Comparison of ENCODE assay signal across 9 mouse cellular contexts in the genomic region with DNA sequence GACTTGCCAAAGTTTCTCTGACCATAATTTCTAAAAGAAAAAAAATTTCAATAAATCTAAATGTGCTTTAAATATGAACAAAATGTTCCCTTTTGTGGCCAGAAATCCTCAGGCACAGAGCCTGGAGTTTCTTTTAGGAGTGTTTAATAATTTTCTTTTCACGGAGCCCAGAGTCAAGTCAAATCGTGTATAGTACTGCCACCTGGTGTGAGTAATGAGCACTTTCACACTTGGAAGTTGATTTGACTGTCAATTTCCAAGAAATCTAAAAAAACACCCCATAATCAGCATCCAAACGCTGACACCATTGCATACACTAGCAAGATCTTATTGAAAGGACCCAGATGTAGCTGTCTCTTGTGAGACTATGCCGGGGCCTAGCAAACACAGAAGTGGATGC. TPM values are rescaled to one million over a fixed set of nuclear protein-coding genes. Genes with fewer than 3 reads are reported as not detected.
DNase-seq lines count a peak whose midpoint lies in the region; ATAC-seq and TF ChIP-seq lines count a peak whose summit lies in the region.
"Not testable (repeated sequence)": the region's sequence is repeated elsewhere in the genome, so short reads cannot be mapped to it uniquely, and the experiment has no call there.
"Had no signal": no experiment of that assay in that cellular context is flagged by ENCODE, and none has a peak within 500 bp of the region (broad histone marks: within the 10 kb centered on the region; RNA-seq: fewer than 3 reads in every experiment).

No protein-coding gene starts in this region.

- not testable (repeated sequence) for H3K4me3 ChIP-seq in embryonic facial prominence, embryonic 15.5 days (replicated peaks); heart, postnatal 0 days (ENCODE audit: low read depth, low read length); lung, adult 2 months (replicated peaks; ENCODE audit: extremely low read depth, low read depth, low read length); midbrain, embryonic 14.5 days (replicated peaks; ENCODE audit: low read depth, low read length); thymus, adult 2 months (ENCODE audit: control insufficient read depth, insufficient read depth, low read length)

- H3K27ac ChIP-seq in embryonic facial prominence, embryonic 15.5 days (replicated peaks), result peak overlapping the region; percentile 72; the same call in 1 of the 2 replicates
- not testable (repeated sequence) for H3K27ac ChIP-seq in heart, postnatal 0 days (ENCODE audit: low read depth); midbrain, embryonic 14.5 days (replicated peaks; ENCODE audit: low read depth, low read length); thymus, adult 2 months (ENCODE audit: control insufficient read depth, insufficient read depth, low read length)

- TF ChIP-seq POLR2A in lung, adult 2 months (IDR thresholded peaks at IDR 0.05; ENCODE audit: borderline replicate concordance, extremely low read depth, low read depth, low read length); thymus, adult 2 months (IDR thresholded peaks at IDR 0.05; ENCODE audit: control insufficient read depth, extremely low read depth, insufficient read depth, low read length, poor library complexity): not testable (repeated sequence)

- ATAC-seq in CD4-positive, CD25-positive, alpha-beta regulatory T cell, adult 4 months, result peak; percentile 29
- ATAC-seq in embryonic facial prominence, embryonic 15.5 days (ENCODE audit: insufficient number of reproducible peaks, low FRiP score, low TSS enrichment, low read depth), result 0 out of 2 replicates have a peak, but pooled peaks have one; percentile 39
- peak; percentile 55; the same call in 1 of the 2 replicates for ATAC-seq in heart, postnatal 0 days (ENCODE audit: insufficient read depth, low read depth)
- not testable (repeated sequence) for ATAC-seq in midbrain, embryonic 14.5 days (ENCODE audit: low FRiP score, low TSS enrichment)

- H3K9me3 ChIP-seq in embryonic facial prominence, embryonic 15.5 days (replicated peaks); heart, postnatal 0 days (replicated peaks; ENCODE audit: control insufficient read depth, low read length); midbrain, embryonic 14.5 days (ENCODE audit: control insufficient read depth, low read length): not testable (repeated sequence)

- not testable (repeated sequence) for H3K9ac ChIP-seq in embryonic facial prominence, embryonic 15.5 days; heart, postnatal 0 days (replicated peaks; ENCODE audit: low read depth, low read length); midbrain, embryonic 14.5 days (replicated peaks; ENCODE audit: low read length)

- TF ChIP-seq CTCF in heart, postnatal 0 days (IDR thresholded peaks at IDR 0.05; ENCODE audit: low read depth), result peak; percentile 54
- TF ChIP-seq CTCF in lung, adult 2 months (IDR thresholded peaks at IDR 0.05; ENCODE audit: insufficient read depth, low read length), result peak; percentile 13; the same call in 1 of the 2 replicates
- not testable (repeated sequence) for TF ChIP-seq CTCF in thymus, adult 2 months (IDR thresholded peaks at IDR 0.05; ENCODE audit: borderline replicate concordance, control insufficient read depth, extremely low read depth, insufficient read depth, low read length, poor library complexity)

- TF ChIP-seq EP300 in heart, postnatal 0 days (IDR thresholded peaks at IDR 0.05; ENCODE audit: low read depth), result not testable (repeated sequence)

- H3K36me3 ChIP-seq in embryonic facial prominence, embryonic 15.5 days; heart, postnatal 0 days (replicated peaks; ENCODE audit: control insufficient read depth, insufficient read depth, low read length); midbrain, embryonic 14.5 days (ENCODE audit: control insufficient read depth, insufficient read depth, low read length); thymus, adult 2 months (ENCODE audit: control insufficient read depth, insufficient read depth, low read length): not testable (repeated sequence)

- not testable (repeated sequence) for H3K4me1 ChIP-seq in embryonic facial prominence, embryonic 15.5 days; heart, postnatal 0 days (ENCODE audit: control insufficient read depth, insufficient read depth); lung, adult 2 months (ENCODE audit: control insufficient read depth, insufficient read depth, low read length); midbrain, embryonic 14.5 days (ENCODE audit: control insufficient read depth, insufficient read depth, low read length)
- H3K4me1 ChIP-seq in thymus, adult 2 months (replicated peaks; ENCODE audit: control insufficient read depth, insufficient read depth, low read length), result peaks cover 20% of the 10 kb centered on the region

- peak; percentile 76 for DNase-seq in adipocyte (ENCODE audit: low spot score)
- peak; percentile 74 for DNase-seq in heart, postnatal 0 days (ENCODE audit: low spot score)
- peak; percentile 48 for DNase-seq in kidney, adult 9 months
- not testable (repeated sequence) for DNase-seq in lung, adult 2 months
- DNase-seq in midbrain, embryonic 14.5 days, result peak; percentile 67
- peak; percentile 16 for DNase-seq in thymus, adult 2 months

- H3K4me2 ChIP-seq in embryonic facial prominence, embryonic 15.5 days (replicated peaks); heart, postnatal 0 days (ENCODE audit: low read depth, low read length); midbrain, embryonic 14.5 days (ENCODE audit: low read length): not testable (repeated sequence)

- H3K27me3 ChIP-seq in embryonic facial prominence, embryonic 15.5 days; heart, postnatal 0 days (ENCODE audit: control insufficient read depth, insufficient read depth, low read length); midbrain, embryonic 14.5 days (ENCODE audit: control insufficient read depth, insufficient read depth, low read length); thymus, adult 2 months (ENCODE audit: control insufficient read depth, insufficient read depth, low read length): not testable (repeated sequence)

- WGBS in embryonic facial prominence, embryonic 15.5 days, result 34% methylated on average over 4 of the region's 4 CpGs
- 25% methylated on average over 4 of the region's 4 CpGs for WGBS in heart, postnatal 0 days
- WGBS in lung, adult 2 months, result 19% methylated on average over 4 of the region's 4 CpGs
- WGBS in midbrain, embryonic 14.5 days, result 51% methylated on average over 4 of the region's 4 CpGs
- 21% methylated on average over 4 of the region's 4 CpGs for WGBS in thymus, adult 2 months

RNA-seq across cellular contexts. Expression of a gene that starts 27.2 kb away (rescaled TPM):
- polyA plus RNA-seq in CD4-positive, CD25-positive, alpha-beta regulatory T cell, adult 4 months (2017; shearing (Covaris generic)), result 1,000 to 10,000 TPM; 2,618 to 2,837 TPM
- 140 and 145 TPM in 2 replicates for polyA plus RNA-seq in embryonic facial prominence, embryonic 15.5 days (2015; fragmentation: Nextera tagmentation; extraction: Ambion mirVana)
- total RNA-seq in heart, postnatal 0 days (2014; rRNA removed; ENCODE audit: low replicate concordance), result 42.2 and 45.9 TPM in 2 replicates
- 56.7 and 58.8 TPM in 2 replicates for polyA plus RNA-seq in heart, postnatal 0 days (2015; fragmentation: Nextera tagmentation; extraction: Ambion mirVana)
- 55.5 and 82.9 TPM in 2 replicates for polyA plus RNA-seq in lung, adult 2 months (2012; rRNA removed)
- polyA plus RNA-seq in midbrain, embryonic 14.5 days (2014; fragmentation: Nextera tagmentation; extraction: Ambion mirVana), result 7.0 and 16.6 TPM in 2 replicates
- polyA plus RNA-seq in thymus, adult 2 months (2012; rRNA removed), result 644 and 667 TPM in 2 replicates

RNA-seq across cellular contexts. Expression of a gene that starts 45.2 kb away (rescaled TPM):
- under 1 TPM; 0.05 to 0.10 TPM for polyA plus RNA-seq in CD4-positive, CD25-positive, alpha-beta regulatory T cell, adult 4 months (2017; shearing (Covaris generic))
- polyA plus RNA-seq in embryonic facial prominence, embryonic 15.5 days (2015; fragmentation: Nextera tagmentation; extraction: Ambion mirVana), result not detected in 2 replicates
- 0.19 TPM in 1 of 2 replicates, not detected in the other for total RNA-seq in heart, postnatal 0 days (2014; rRNA removed; ENCODE audit: low replicate concordance)
- polyA plus RNA-seq in heart, postnatal 0 days (2015; fragmentation: Nextera tagmentation; extraction: Ambion mirVana), result 0.04 and 0.25 TPM in 2 replicates
- 0.02 and 0.20 TPM in 2 replicates for polyA plus RNA-seq in lung, adult 2 months (2012; rRNA removed)
- polyA plus RNA-seq in midbrain, embryonic 14.5 days (2014; fragmentation: Nextera tagmentation; extraction: Ambion mirVana), result not detected in 2 replicates
- 0.01 TPM in 1 of 2 replicates, not detected in the other for polyA plus RNA-seq in thymus, adult 2 months (2012; rRNA removed)
- total RNA-seq: adrenal gland, postnatal 4 days had no signal

RNA-seq across cellular contexts. Expression of a gene that starts 46.9 kb away (rescaled TPM):
- 1 to 10 TPM; 2.9 to 3.1 TPM for polyA plus RNA-seq in CD4-positive, CD25-positive, alpha-beta regulatory T cell, adult 4 months (2017; shearing (Covaris generic))
- 0.60 and 0.80 TPM in 2 replicates for polyA plus RNA-seq in embryonic facial prominence, embryonic 15.5 days (2015; fragmentation: Nextera tagmentation; extraction: Ambion mirVana)
- total RNA-seq in heart, postnatal 0 days (2014; rRNA removed; ENCODE audit: low replicate concordance), result 1.7 TPM in 1 of 2 replicates, not detected in the other
- polyA plus RNA-seq in heart, postnatal 0 days (2015; fragmentation: Nextera tagmentation; extraction: Ambion mirVana), result 0.75 and 0.83 TPM in 2 replicates
- 0.26 TPM in 1 of 2 replicates, not detected in the other for polyA plus RNA-seq in lung, adult 2 months (2012; rRNA removed)
- polyA plus RNA-seq in midbrain, embryonic 14.5 days (2014; fragmentation: Nextera tagmentation; extraction: Ambion mirVana), result not detected in 2 replicates
- polyA plus RNA-seq in thymus, adult 2 months (2012; rRNA removed), result 1.8 and 2.4 TPM in 2 replicates
